Mouse (Mus musculus): Measurements from ENCODE around the gene Snrnp27. TPM values are rescaled to one million over a fixed set of nuclear protein-coding genes. Genes with fewer than 3 reads are reported as not detected.

Gene Snrnp27
- total RNA-seq (2017), result 96.1 and 135 TPM in 2 replicates

GRCm38 (mm10) chr6:86683872-86684654, at the start of gene Snrnp27:
Snrnp27 (minus strand) TSS chr6:86684522.
- peak; percentile 98 for ATAC-seq (replicated peaks; ENCODE audit: low read depth, poor library complexity, severe bottlenecking)

DNA sequence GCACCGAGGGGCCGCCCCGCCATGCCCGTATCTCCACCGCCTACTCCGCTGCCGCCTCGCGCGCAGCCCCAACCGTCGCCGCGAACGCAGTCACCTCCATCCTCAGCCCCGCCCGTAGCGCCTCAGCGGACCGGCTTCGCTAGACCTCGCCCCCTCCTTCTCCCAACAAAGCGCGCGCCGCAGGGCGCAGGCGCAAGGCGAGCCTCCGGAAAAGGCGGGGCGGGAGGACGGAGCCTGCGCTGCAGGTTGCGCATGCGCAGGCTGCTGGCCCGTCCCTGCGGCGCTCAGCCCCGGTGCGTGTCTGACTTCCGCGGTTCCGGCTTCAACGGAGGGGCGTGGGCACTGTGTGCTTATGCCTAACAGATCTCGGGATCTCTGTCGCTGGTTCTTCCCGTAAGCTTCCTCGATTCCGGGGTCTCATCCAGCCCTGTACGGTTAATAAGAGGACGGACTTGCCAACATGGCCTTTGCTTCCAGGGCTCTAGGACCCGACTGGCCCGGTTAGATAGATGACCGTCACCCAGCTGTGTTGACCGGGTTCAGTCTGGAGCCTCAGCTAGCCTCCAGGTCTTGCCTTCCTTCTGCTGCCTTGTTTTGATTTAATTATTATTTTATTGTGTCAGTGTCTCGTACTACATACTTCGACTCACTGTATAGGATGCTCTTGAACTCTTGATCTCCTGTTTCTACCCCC, 49.0 kb upstream of the Snrnp27 start, which contains the start of gene Gmcl1:
TSS of gene Gmcl1 (minus strand) at position 201 of the 694 bp plus-strand sequence.
- ATAC-seq (replicated peaks; ENCODE audit: low read depth, poor library complexity, severe bottlenecking), result peak; percentile 89

GRCm38 (mm10) chr6:86732276-86733173, 48.2 kb upstream of the Snrnp27 start:
- ATAC-seq (replicated peaks; ENCODE audit: low read depth, poor library complexity, severe bottlenecking), result peak; percentile 24

DNA sequence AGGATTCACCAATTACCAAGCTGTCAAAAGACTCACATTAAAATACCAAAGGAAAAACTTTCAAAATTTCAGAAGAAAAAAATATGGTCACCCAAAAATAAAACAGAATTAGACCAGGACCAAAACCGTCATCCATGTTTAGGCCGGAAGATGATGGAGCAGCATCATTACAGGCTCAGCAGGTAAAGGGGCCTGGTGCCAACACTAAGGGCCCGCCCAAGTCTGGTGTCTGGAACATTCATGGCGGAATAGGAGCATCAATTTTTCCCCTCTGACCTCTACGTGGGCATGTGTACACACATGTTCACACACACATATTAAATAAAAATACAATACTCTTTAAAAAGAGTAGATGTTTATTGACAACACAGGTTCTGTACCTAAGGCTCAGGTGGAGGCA, 44.4 kb upstream of the Snrnp27 start:
- ATAC-seq (replicated peaks; ENCODE audit: low read depth, poor library complexity, severe bottlenecking), result no peak

DNA sequence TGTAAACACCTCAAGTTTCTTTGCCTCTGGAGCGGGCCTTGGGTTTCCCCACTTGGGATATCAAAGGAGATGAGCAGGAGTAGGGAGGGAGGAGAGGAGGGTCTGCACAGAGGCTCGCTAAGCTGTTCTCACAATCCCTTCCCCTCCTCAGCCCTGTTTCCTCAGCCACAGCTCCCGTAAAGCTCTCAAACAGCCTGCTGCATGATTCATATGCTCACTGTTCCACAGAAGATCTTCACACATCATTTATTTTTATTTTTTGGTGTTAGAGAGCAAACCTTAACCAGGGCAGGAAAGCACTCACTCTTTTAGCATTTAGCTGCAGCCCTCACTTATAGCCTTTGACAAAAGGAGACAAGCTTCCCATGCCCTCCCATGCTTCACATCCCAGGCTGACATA, 37.7 kb upstream of the Snrnp27 start:
- ATAC-seq (replicated peaks; ENCODE audit: low read depth, poor library complexity, severe bottlenecking), result no peak

- no peak for ATAC-seq (replicated peaks; ENCODE audit: low read depth, poor library complexity, severe bottlenecking)
These were observed 23.9 kb upstream of the Snrnp27 start for GRCm38 (mm10) chr6:86708072-86708774.

DNA sequence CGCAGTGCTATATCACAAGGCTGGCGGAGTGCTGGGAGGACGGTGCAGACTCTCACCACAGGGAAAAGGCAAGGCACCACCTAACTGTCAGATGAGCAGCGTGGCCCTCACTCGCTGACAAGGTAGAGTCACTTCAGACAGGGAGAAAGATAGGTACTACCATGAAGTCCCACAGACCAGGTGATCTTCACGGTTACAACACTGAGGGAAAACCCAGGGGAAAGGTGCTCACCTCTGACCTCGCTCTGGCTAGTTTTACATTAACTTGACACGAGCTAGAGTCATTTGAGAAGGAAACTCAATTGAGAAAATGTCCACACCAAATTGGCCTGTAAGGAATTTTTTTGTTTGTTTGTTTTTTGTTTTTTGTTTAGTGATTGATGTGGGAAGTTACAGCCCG, 18.3 kb upstream of the Snrnp27 start:
- ATAC-seq (replicated peaks; ENCODE audit: low read depth, poor library complexity, severe bottlenecking), result no peak

GRCm38 (mm10) chr6:86697903-86698302, 13.6 kb upstream of the Snrnp27 start:
- no peak for ATAC-seq (replicated peaks; ENCODE audit: low read depth, poor library complexity, severe bottlenecking)

DNA sequence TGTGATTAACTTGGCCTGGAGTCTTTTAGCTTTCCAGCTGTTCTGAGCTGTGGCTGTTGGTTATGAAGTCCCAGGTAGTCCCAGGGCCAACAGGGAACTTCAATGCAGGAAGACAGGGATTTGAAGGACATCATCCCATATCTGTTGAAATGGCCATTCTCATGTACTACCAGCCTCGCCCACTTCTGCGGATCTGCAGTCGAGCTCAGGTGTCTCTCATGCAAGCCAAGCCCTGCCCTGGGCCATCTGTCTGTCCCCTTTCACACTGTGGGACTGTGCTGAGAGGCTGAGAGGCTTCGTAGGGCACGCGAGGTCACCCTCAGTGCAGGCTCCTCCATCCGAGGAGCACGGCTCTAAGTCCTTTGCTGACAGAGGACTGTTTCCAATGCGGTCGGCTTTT, 11.9 kb upstream of the Snrnp27 start:
- no peak for ATAC-seq (replicated peaks; ENCODE audit: low read depth, poor library complexity, severe bottlenecking)

- ATAC-seq (replicated peaks; ENCODE audit: low read depth, poor library complexity, severe bottlenecking), result peak; percentile 86
These were observed 10.1 kb upstream of the Snrnp27 start for GRCm38 (mm10) chr6:86694465-86694864.

DNA sequence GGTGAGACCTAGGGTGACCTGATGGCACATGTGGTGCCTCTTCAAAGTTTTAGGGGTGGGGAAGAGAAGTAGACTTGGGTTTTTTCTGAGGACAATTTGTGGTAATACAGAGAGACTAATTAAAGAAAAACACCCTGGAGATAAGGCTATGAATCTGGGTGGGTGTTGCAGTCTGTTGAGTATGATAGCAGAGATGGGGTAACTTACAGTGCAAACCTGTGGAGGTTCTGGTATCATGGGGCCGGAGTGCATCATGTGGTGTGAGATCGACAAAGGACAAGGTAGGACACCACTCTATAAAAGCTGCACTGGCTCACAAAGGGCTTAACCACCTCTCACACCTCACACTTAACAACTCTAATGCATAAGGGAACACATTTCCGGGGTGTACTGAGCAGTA, 5.3 kb upstream of the Snrnp27 start:
- ATAC-seq (replicated peaks; ENCODE audit: low read depth, poor library complexity, severe bottlenecking), result no peak

GRCm38 (mm10) chr6:86686971-86687370, 2.6 kb upstream of the Snrnp27 start:
- no peak for ATAC-seq (replicated peaks; ENCODE audit: low read depth, poor library complexity, severe bottlenecking)

- ATAC-seq (replicated peaks; ENCODE audit: low read depth, poor library complexity, severe bottlenecking), result no peak
These were observed 311 bp upstream of the Snrnp27 start for GRCm38 (mm10) chr6:86684655-86685011.

DNA sequence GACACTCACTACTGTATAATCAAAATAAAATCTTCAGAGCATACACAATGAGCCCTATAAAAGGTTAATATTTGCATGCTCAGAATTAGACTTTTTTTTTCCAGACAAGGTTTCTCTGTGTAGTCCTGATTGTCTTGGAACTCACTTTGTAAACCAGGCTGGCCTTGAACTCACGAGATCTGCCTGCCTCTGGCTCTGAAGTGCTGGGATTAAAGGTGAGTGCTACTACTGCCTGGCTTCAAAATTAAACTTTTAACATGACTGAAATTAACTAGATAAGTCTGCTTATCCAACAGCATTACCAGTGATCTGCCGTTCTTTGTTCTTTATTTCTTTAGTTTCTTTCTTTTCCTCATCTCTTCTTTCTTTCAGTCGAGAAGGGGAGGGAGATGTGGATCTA, 3.0 kb downstream of the Snrnp27 start:
- no peak for ATAC-seq (replicated peaks; ENCODE audit: low read depth, poor library complexity, severe bottlenecking)

DNA sequence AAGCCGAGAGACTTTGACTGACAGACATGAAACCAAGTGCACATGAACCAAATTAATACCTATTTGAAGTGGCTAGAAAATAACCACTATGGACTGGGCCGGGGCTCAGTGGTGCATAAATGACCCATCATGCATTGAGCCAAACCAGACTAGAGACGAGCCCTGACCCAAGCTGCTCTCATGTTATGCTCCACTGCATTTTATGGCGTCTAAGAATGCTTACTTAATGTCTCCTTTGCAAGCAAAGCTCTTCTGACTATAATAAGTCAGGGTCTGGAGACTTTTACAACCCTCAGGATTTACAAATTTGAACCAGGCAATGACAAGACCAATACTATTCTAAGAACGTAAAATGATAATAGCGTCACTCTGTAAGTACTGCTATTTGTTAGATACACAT, 6.0 kb downstream of the Snrnp27 start:
- no peak for ATAC-seq (replicated peaks; ENCODE audit: low read depth, poor library complexity, severe bottlenecking)

DNA sequence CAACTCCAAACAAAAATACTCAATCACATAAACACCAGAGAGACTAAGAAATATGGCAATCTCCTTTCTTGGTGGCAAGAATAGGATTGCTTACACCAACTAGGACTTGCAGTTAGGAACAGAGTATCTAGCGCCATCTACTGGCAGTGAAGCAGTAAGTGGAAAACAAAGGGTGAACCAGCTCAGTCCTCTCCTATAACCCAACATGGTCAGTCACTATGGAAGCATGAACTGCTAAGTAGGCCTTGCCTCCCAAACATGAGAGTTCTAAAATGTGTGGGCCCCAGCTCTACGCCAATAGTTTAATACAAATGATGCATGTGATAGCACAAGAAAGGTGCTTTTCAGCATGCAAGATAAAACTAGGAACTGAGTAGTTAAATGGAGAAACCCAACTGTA, 13.4 kb downstream of the Snrnp27 start:
- peak; percentile 39 for ATAC-seq (replicated peaks; ENCODE audit: low read depth, poor library complexity, severe bottlenecking)

- peak; percentile 91 for ATAC-seq (replicated peaks; ENCODE audit: low read depth, poor library complexity, severe bottlenecking)
These were observed 15.0 kb downstream of the Snrnp27 start for GRCm38 (mm10) chr6:86669240-86669727.

- no peak for ATAC-seq (replicated peaks; ENCODE audit: low read depth, poor library complexity, severe bottlenecking)
These were observed 15.6 kb downstream of the Snrnp27 start, which contains the start of gene Mxd1 for GRCm38 (mm10) chr6:86668580-86669239. Mxd1 (minus strand) TSS chr6:86669161.

GRCm38 (mm10) chr6:86667061-86667460, 17.3 kb downstream of the Snrnp27 start:
- ATAC-seq (replicated peaks; ENCODE audit: low read depth, poor library complexity, severe bottlenecking), result no peak
